Mouse (Mus musculus) frontal cortex, adult (tissue): ENCODE measurements around the gene Pfdn2.
"Not testable (repeated sequence)": the region's sequence is repeated elsewhere in the genome, so short reads cannot be mapped to it uniquely, and the experiment has no call there.

Experiments
- ATAC-seq: cut with Nextera tagmentation; 2 replicates; pipeline ENCODE4 v1.9.2; 2017; ENCODE audit warnings: mild to moderate bottlenecking, moderate library complexity, mixed read lengths; ENCODE audit not compliant: low TSS enrichment

Gene Pfdn2

DNA sequence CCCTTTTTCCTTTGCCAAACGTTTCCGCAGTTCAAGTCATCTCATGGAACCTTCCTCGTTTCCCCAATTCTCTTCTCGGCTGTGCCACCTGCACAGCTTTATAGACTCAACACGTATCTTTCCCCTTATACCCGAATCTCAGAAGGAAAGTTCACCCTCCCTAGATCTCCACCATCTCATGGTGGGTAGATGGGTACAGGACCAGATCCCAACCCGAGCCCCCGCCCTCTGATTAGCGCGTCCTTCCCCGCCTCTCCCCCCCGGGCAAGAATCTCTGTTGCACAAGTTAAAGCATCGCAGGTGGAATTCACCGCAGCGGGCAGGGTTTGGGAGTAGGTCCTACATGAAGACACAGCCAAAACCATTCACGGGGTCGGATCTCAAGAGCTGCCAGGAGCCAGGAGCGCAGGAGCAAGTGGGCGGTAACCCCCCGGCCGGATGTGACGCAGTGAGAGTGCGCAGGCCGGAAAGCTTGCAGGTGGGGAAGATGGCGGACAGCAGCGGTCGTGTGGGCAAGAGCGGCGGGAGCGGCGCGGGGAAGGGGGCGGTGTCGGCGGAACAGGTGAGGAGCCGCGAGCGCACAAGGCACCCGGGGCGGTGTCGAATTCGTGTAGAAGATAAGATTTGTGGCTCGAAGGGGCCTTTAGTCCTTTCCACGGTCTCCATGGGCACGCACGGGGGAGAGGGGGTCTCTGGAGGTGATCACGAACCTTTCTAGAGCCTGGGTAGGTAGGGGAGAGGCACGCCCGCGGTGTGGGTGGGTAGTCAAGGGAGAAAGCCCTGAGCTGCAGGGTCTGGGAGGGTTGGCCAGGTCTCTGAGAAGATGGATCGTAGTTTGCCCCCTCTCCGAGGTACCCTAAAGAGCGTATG lies at the start of gene Pfdn2, which contains the start of gene Nit1:
Gene Pfdn2 (plus strand): TSS at position 446 of the 870 bp plus-strand sequence.
Gene Nit1 (minus strand): TSS at position 422 of the 870 bp plus-strand sequence.
- peak; percentile 95 for ATAC-seq

DNA sequence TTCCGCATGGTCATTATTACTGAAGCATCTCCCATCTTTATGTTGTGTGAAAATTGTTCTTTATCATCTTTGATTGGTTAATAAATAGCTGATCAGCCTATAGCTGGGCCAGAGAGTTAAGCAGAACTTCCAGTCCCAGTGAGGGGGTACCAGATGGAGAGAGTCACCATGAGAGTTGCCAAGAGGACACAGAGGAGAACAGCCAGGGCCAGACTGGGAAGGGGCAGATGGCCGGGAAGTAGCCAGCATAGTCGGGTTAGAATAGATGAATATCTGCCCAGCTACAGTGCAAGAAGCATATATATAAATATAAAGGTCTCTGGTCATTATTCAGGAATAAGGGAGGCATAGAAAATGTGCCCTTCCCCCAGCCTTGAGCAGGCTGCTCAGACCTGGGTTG lies 47.2 kb upstream of the Pfdn2 start:
- ATAC-seq: no peak

DNA sequence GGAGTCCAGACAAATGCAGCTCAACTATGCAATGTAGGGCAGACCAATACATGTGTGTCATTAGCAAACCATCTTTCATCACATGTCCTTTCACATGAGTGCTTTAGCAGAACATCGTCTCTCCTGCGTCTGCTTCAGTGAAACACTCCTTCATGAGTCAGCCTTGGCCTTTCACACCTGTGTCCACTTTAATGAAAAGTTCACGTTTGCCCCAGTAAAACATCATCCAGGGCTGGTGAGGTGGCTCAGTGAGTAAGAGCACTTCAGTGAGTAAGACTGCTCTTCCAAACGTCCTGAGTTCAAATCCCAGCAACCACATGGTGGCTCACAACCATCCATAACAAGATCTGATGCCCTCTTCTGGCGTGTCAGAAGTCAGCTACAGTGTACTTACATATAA lies 39.3 kb upstream of the Pfdn2 start:
- ATAC-seq: not testable (repeated sequence)

DNA sequence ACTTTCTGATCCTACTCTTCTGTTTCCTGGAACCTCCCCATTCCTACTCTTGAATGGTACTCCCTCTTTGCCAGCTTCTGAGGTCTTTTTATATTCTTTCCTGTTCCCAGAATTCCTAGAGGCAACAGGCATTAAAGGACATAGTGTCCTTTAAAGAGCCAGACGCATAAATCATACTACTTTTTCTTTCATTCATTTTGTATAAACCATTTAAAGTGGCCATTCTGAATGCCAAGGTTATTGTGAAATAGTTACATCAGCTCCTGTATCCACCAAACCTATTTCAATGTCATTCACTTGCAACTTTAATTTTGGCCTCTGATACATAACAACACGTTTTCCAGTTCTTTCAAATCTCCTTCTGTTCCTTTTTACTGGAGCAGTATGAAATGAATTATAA lies 36.1 kb upstream of the Pfdn2 start:
- no peak for ATAC-seq

DNA sequence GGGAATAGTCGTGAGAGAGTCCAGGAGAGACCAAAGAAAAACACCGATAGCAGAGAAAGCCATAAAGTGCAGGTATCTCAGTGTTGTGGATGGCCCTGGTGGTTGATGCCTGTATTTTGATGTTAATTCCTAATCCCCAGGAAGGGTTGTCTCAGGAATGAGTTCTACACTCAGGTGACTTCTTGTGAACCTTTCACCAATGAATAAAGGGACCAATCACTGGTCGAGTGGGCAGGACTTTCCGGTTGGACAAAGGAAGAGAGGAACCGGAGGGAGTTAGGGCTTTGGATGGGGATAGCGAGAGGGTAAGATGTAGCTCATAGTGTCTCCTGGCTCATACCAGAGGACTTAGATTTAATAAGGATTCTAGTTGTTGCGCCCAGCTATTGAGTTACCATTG lies 25.7 kb upstream of the Pfdn2 start:
- ATAC-seq: no peak

DNA sequence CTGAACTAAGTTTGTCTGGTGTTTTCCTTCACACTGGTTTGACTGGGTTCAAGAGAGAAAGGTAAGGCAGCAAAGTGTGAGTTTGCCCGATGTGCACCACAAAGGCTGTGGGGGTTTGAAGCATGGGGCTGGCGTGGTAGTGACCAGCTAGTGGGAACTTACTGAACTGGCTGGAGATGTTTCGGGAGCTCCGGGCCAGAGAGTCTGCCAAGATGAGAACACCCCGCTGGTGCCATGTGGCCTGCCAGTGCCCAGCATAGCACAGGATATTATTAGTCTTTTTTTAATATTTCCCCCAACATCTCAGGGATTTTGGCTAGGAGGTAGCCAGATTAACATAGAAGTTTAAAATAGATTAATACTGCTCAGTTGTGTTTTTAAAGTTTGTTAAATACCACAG lies 25.3 kb upstream of the Pfdn2 start:
- ATAC-seq: no peak

DNA sequence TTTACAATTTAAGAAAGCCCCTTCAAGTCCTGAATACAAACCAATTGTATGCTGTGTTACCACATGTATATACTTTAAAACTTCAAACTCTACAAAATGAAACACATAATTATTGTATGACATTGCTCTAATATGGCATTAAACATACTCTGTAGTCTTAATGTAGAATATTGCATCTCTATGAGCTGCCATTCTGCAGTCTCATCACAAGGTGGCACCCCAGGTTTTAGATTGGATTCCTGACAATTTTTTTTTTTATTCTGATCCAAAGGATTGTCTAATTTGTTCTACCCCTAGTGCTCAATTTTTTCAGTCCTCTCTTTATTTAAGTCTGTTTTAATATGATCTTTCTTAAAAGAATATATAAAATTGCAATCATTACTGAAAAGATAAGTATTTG lies 24.1 kb upstream of the Pfdn2 start:
- no peak for ATAC-seq

DNA sequence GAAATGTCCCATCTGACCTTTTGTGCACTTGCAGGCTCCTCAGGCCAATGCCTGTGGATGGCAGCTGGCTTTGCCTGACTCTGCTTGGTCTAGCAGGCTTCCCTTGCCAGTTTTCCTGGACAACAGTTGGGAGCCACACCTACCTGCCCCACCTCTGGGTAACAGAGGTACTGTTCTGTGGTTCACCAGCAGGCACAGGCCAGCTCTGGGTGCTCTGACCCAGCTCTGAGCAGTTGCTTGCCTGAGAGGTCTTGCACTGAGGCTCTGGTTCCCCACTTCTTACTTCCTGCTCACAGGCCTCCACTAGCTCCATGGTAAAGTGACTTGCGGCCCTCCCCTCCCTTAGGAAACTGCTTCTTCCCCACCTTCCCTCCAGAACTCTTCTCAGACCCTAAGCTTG lies 23.5 kb upstream of the Pfdn2 start:
- ATAC-seq: no peak

DNA sequence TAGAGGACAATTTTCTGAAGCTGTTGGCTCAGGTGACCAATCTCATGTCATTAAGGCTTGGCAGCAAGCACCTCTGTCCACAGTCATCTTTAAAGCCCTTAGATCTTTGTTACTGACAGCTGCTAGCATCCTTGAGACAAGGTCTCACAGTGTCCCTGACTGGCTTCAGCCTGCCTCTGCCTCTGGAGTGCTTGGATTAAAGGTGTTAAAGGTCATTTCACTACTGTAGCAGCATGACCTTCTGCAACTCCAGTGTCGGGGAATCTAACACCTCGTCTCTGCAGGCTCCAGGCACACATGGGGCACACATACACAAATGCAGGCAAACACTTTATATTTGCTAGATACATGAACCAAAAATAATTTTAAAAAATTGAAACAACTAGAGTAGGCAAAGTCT lies 19.9 kb upstream of the Pfdn2 start:
- no peak for ATAC-seq

DNA sequence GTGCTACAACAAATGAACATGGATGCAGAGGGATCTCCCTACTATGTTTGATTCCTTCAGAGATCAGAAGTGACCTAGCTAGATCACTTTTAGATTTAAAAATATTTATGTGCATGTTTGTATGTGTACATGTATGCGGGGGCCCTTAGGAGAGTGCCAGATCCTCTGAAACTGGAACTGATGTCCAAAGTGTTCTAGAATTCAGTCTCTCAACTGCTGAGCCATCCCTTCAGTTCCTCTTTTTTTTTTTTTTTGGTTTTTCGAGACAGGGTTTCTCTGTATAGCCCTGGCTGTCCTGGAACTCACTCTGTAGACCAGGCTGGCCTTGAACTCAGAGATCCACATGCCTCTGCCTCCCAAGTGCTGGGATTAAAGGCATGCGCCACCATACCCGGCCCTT lies 18.9 kb upstream of the Pfdn2 start:
- ATAC-seq: not testable (repeated sequence)

DNA sequence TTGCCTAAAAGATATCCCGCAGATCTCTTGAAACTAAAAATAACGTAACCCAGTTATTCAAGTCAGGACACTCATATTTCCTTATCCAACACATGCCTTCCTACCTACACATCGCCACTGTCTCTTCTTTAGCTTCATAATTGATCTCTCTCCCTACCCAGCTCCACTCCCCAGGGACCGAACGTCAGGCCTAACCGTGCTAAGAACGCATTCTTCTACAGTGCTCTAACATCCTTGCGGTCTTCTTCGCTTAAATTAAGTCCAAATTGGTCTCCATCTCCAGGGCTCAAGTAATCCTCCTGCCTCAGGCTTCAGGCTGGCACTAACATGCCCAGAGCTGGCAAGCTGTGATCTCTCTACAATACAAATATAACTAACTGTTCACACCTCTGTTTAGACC lies 17.2 kb upstream of the Pfdn2 start:
- no peak for ATAC-seq

DNA sequence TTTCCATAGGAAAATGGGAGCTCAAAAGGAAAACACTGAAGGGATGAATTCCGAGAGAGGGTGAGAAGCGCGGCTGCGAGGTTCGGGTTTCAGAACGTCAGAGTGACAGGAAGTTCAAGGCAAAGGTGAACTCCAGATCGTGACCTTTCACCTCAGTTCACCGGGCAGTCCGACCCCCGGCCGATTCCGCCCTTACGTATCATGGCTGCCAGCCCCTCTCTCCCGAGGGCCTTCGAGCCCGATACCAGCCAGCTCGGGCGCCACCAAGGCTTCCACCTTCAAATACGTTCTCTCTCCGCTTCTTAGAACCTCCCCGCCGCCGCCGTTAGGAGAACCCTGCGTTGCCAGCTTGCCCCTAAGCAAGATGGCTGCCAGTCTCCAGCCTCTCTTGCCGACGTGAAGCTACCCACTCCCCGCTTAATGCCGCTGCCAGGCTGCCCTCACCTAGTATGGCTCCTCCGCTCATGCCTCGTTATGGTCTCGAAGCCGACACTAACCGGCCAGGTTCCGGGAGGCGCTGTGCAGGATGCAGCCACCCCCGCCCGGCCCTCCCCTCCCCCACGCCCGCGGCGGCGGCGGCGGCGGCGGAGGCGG lies 16.5 kb upstream of the Pfdn2 start, which contains the start of gene Dedd:
Gene Dedd (plus strand): TSS at position 307 of the 594 bp plus-strand sequence.
- peak; percentile 90 for ATAC-seq

DNA sequence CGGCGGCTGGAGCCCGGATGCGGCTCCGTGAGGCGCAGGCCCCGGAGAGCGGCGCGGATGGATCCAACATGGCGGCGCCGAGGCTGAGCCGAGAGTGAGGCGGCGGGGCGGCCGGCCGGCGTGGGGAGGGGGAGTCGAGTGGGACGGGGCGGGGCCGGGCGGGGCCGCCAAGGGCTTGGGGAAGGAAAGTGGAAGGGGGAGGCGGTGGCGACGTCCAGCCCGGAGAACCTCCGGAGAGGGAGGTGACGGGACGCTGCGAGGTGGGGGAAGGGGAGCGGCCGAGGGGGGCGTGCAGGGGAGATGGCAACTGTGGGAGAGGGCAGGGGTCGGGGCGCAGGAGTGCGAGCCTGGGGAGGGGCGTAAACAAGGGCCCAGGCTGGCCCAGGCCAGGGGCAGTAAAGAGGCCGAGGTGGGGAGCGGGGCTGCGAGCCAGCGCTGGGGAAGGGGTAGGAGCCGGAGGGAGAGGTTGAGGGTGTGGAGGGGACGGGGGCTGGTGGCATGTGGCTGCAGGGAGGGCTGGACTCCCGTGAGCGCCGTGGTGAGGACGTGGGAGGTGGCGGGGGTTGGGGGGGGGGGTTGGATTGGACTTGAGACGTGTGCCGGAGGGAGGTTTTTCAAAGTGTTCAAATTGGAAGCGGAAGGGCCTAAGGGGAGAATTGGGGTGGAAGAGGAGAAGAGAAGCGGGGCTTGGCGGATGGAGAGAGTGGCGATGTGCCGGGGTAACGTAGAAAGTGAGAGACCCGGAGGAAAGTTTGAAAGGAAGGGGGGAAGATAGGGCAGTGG lies 15.8 kb upstream of the Pfdn2 start:
- ATAC-seq: peak; percentile 45

DNA sequence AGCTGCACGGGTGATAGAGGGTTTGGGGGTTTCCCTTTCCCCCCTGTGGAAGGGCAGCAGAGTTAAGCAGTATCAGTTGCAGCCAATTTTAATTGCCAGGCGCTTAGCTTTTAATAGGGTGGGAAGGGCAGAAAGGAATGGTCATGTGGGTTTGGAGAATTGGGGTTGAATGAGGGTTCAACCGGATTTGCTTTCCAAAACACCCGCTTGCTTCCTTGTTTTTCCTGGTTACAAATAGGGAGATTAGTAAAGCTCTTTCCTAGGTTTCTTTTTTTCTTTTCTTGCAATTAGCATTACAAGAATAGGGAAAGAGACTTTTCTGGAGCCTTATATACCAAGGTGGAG lies 15.3 kb upstream of the Pfdn2 start:
- no peak for ATAC-seq

DNA sequence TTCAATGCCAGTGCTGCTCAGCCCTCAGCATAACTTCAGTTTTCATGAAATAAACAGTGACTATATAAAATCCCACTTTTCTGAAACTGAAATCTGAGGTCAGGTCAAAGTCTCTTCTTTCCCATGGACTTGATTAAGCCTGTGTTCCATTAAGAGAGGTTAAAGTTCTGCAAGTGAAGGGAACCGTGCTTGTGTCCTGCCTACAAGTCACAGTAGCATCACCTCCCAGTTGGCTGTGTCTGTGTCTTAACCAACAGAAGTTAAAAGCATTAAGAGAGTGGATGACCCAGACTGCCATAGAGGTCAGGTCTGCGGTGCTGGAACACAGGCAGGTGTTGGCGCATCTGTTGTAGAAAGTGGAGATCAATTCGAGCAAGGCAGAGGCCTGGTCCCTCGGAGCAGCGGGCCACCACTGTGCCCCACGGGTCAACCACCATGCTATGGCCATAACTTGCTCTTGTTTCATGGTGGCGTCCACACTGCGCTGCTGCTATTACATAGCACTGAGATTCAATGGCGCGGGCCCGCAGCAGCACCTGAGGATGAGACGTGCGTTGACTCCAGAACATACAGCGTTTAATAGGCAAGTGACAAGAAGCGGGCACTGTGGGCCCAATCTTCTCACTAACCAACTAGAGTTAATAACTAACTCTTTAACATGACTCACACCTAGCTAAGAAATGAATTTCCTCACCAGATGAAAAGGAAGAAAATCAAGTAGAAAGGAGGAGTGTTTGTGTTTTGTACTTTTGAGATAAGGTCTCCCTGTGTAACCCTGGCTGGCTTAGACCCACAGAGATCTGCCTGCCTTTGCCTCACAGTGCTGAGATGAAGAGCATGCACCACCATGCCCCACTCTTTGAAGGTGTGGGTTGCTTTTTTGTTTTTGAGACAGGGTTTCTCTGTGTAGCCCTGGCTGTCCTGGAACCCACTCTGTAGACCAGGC lies 2.9 kb upstream of the Pfdn2 start:
- no peak for ATAC-seq

DNA sequence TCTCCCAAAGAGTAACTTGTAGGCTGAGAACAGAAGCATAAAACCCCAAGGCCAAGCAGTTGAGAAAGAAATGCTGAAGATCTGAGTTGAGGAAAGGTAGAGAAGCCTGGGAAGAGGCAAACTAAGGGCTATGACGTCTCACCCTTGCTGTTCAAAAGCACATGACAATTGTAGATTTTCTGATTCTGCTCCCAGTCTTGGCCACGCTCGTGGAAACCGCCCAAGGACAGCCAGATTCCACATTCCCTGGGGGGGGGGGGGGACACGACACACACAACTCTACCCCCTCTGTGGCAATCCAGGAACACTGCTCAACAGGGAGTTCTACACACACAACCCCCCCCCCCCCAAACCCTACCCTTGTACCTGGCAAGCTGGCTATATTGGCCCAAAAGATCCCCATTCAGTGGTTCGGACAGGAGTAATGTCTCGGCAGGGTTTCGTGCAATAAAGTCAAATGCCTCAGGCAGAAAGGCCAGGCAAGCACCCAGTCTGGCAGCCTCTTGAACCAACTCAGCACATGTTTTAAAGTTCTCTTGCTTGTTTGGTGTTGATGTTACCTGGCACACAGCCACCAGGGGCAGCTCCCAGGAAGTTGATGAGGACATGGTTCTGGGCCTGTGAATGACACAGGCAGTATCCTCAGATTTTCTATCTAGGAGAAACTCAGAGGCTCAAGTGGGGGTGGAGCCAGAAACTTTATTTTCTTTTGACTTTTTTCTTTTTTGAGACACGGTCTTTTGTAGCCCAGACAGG lies 1.4 kb upstream of the Pfdn2 start:
- no peak for ATAC-seq

DNA sequence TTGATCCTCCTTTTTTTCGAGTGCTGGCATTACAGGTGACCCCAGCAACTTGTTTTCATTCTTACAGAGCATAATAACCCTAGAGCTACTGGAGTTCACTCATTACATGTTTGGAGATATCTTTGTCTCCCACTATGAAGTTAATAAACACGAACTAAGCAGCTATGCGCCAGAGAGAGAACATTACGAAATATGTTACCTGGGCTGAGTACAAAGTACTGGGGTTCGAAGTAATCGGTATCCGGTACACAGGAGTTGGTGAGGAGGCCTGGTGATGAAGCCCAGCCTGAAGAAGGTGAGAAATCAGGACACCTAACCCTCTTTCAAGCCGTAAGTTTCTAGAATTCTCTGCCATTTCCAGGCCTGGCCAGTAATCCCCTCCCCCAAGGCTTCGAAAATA lies 755 bp upstream of the Pfdn2 start:
- ATAC-seq: no peak

DNA sequence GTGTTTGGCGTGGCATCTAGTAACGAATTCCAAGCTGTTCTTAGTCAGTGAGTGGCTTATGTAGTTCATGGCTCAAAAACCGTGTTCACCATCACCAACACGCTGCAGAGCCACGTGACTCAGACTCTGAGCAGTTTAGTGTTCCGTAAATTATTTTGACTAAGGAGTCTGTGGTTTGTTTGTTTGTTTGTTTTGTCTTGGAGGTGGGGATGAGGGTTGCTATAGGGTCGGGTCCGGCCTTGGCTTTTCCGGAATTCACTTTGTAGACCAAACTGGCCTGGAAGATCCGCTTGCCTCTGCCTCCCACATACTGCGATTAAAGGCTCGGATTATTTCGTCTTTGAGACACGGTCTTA lies 603 bp downstream of the Pfdn2 start:
- ATAC-seq: peak; percentile 4; the same call in 1 of the 2 replicates

DNA sequence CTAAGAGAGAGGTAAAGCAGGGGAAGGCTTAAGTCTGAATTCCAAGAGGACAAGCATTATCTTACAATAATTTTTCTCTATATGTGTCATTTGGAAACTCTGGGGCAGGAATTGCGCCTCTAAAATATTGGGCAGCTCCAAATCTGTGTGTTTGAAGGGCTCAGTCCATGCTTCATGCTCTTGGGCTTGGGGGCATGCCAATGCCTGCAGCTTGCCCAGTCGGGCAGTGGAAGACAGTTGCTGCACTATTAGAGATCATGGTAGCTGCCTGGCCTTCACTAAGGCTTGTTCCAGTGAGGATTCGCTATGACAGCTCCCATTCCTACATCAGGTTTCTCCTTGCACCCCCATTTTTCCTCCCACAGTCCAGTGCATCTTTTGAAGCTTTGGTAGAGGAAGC lies 3.2 kb downstream of the Pfdn2 start:
- no peak for ATAC-seq

DNA sequence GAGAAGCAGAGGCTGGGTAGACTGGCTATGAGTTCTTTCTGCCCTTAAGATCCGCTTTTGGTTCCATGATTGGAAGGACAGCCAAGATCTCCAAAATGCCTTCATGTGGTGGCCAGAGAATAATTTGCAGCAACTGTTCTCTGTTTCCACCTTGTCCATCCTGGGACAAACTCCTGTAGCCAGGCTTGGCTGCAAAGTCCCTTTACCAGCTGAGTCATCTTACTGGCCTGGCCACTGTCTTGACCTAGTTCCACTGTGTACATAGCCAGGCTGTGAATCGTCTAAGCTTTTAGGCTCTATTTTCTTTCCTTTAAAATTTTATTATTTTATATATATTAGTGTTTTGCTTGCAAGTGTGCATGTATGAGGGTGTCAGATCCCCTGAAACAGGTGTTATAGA lies 3.7 kb downstream of the Pfdn2 start:
- no peak for ATAC-seq

DNA sequence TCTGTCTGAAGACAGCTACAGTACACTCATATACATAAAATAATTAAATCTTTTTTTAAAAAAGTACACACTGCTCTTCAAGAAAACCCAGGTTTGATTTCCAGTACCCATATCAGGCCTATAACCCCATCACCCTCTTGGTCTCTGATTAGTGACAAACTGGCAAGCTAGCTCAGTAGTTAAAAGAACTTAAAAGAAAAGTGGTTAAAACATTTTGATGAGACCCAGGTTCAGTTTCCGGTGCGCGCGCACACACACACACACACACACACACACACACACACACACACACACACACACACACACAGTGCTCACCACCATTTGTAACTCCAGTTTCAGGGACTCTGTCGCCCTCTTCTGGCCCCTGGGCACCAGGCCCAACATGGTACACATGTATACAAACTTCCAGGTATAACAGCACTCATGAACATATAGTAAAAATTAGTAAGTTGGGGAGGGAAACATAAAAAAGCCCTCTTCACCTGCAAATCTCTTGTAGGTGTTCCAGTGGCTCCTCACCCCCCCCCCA lies 10.4 kb downstream of the Pfdn2 start:
- no peak for ATAC-seq
